10 mouse cellular contexts compared by ENCODE assay signal in the genomic region with DNA sequence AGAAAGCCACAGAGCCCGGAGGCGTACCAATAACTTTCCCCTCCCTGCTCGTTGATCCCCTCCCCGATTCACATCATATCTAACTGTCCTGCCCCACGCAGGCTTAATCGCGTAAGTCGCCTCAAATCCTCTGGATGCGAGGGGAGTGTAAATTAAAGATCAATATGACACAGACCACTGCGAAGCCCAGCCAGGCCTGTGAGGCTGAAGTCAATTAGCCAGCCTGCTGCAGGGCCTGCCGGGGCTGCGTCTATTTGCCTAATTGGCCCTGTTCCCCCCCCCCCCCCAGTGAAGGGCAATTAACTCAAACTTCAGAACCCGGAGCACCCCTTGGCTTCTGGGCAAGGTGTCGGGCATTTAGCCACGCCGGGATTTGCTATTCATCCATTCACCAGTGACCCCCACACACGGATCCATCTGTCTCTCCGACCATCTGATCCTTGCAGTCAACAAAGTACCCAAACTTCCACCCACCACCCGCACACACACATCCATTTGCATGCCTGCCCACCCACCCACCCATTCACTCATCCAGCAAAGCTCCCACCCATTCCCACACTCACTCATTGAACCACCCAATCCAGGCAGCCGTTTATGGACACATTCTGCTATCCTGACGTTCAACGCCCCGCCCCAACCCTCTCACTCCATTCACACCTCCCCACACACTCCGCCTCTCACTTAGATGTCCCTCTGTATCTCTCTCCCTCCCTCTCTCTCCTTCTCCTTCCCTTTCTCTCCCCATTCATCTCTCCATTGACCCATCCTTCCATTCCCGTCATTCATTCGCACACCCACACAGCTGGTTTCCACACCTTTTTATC. TPM values are rescaled to one million over a fixed set of nuclear protein-coding genes. Genes with fewer than 3 reads are reported as not detected.
A peak's percentile ranks its signal among the peaks of the same experiment; 100 is the strongest.
DNase-seq lines count a peak whose midpoint lies in the region; ATAC-seq and TF ChIP-seq lines count a peak whose summit lies in the region.
"Had no signal": no experiment of that assay in that cellular context is flagged by ENCODE, and none has a peak within 500 bp of the region (broad histone marks: within the 10 kb centered on the region; RNA-seq: fewer than 3 reads in every experiment).

No protein-coding gene starts in this region.

- 24% methylated on average over 26 of the region's 26 CpGs for WGBS in forebrain, embryonic 13.5 days
- WGBS in midbrain, postnatal 0 days, result 32% methylated on average over 26 of the region's 26 CpGs
- 46% methylated on average over 26 of the region's 26 CpGs for WGBS in heart, embryonic 12.5 days
- 56% methylated on average over 26 of the region's 26 CpGs for WGBS in intestine, embryonic 16.5 days

- no peaks in the 10 kb centered on the region for H3K9me3 ChIP-seq in forebrain, embryonic 13.5 days (replicated peaks)
- no peaks in the 10 kb centered on the region for H3K9me3 ChIP-seq in midbrain, postnatal 0 days (ENCODE audit: low read length)
- no peaks in the 10 kb centered on the region for H3K9me3 ChIP-seq in heart, embryonic 12.5 days (replicated peaks)
- H3K9me3 ChIP-seq in intestine, embryonic 16.5 days (ENCODE audit: control insufficient read depth, low read length), result no peaks in the 10 kb centered on the region

- H3K9ac ChIP-seq in forebrain, embryonic 13.5 days, result peak overlapping the region; percentile 12; the same call in 1 of the 2 replicates
- no peak overlapping the region for H3K9ac ChIP-seq in midbrain, postnatal 0 days (replicated peaks; ENCODE audit: low read length, poor library complexity, severe bottlenecking)
- no peak overlapping the region for H3K9ac ChIP-seq in heart, embryonic 12.5 days
- no peak overlapping the region for H3K9ac ChIP-seq in intestine, embryonic 16.5 days (ENCODE audit: low read depth, low read length)

- no peak overlapping the region for H3K4me3 ChIP-seq in forebrain, embryonic 13.5 days
- H3K4me3 ChIP-seq in midbrain, postnatal 0 days (ENCODE audit: low read depth, low read length), result no peak overlapping the region
- no peak overlapping the region for H3K4me3 ChIP-seq in heart, embryonic 12.5 days
- H3K4me3 ChIP-seq in intestine, embryonic 16.5 days (ENCODE audit: low read length), result no peak overlapping the region
- H3K4me3 ChIP-seq: layer of hippocampus, adult 2 months had no signal

- TF ChIP-seq CTCF in midbrain, postnatal 0 days (IDR thresholded peaks at IDR 0.05), result no peak

- peaks cover 63% of the 10 kb centered on the region for H3K4me1 ChIP-seq in forebrain, embryonic 13.5 days
- H3K4me1 ChIP-seq in midbrain, postnatal 0 days (ENCODE audit: insufficient read depth, low read length), result peaks cover 6% of the 10 kb centered on the region; the same call in 1 of the 2 replicates
- peaks cover 30% of the 10 kb centered on the region for H3K4me1 ChIP-seq in heart, embryonic 12.5 days (replicated peaks)
- H3K4me1 ChIP-seq in intestine, embryonic 16.5 days (ENCODE audit: control insufficient read depth, insufficient read depth, low read length), result peaks cover 19% of the 10 kb centered on the region

- peak; percentile 35; the same call in 1 of the 2 replicates for ATAC-seq in forebrain, embryonic 13.5 days
- no peak for ATAC-seq in midbrain, postnatal 0 days (ENCODE audit: low FRiP score)
- no peak for ATAC-seq in erythroid progenitor cell, adult 5-6 weeks (replicated peaks; ENCODE audit: low FRiP score, poor library complexity, severe bottlenecking)
- ATAC-seq in heart, embryonic 12.5 days (ENCODE audit: insufficient number of reproducible peaks, low FRiP score), result no peak
- no peak for ATAC-seq in intestine, embryonic 16.5 days
- ATAC-seq: inflammation-experienced regulatory T-cells, adult 6 months had no signal

- no peaks in the 10 kb centered on the region for H3K36me3 ChIP-seq in forebrain, embryonic 13.5 days (ENCODE audit: poor library complexity, severe bottlenecking)
- no peaks in the 10 kb centered on the region for H3K36me3 ChIP-seq in midbrain, postnatal 0 days (ENCODE audit: insufficient read depth, low read length)
- no peaks in the 10 kb centered on the region for H3K36me3 ChIP-seq in heart, embryonic 12.5 days
- no peaks in the 10 kb centered on the region for H3K36me3 ChIP-seq in intestine, embryonic 16.5 days (ENCODE audit: control insufficient read depth, insufficient read depth, low read length)

- peak; percentile 52 for DNase-seq in Muller cell, postnatal 12 days (ENCODE audit: inconsistent ontology term)
- peak; percentile 24 to 72 for DNase-seq in left cerebral cortex, adult 8-10 months (ENCODE audit: low spot score in 2 of 2)
- DNase-seq in midbrain, postnatal 0 days (ENCODE audit: low spot score), result peak; percentile 69
- no peak for DNase-seq in thymus, postnatal 25 days

- no peaks in the 10 kb centered on the region for H3K27me3 ChIP-seq in forebrain, embryonic 13.5 days
- H3K27me3 ChIP-seq in midbrain, postnatal 0 days (ENCODE audit: insufficient read depth, low read length), result no peaks in the 10 kb centered on the region
- peaks cover 27% of the 10 kb centered on the region for H3K27me3 ChIP-seq in heart, embryonic 12.5 days (replicated peaks)
- no peaks in the 10 kb centered on the region for H3K27me3 ChIP-seq in intestine, embryonic 16.5 days (replicated peaks; ENCODE audit: control insufficient read depth, insufficient read depth, low read length)

- H3K4me2 ChIP-seq in forebrain, embryonic 13.5 days, result peak overlapping the region; percentile 18; the same call in 1 of the 2 replicates
- no peak overlapping the region for H3K4me2 ChIP-seq in midbrain, postnatal 0 days (ENCODE audit: low read depth, low read length, poor library complexity, severe bottlenecking)
- no peak overlapping the region for H3K4me2 ChIP-seq in heart, embryonic 12.5 days
- no peak overlapping the region for H3K4me2 ChIP-seq in intestine, embryonic 16.5 days (ENCODE audit: low read depth, low read length)

- H3K27ac ChIP-seq in forebrain, embryonic 13.5 days, result peak overlapping the region; percentile 65
- no peak overlapping the region for H3K27ac ChIP-seq in midbrain, postnatal 0 days (ENCODE audit: low read depth, low read length)
- no peak overlapping the region for H3K27ac ChIP-seq in heart, embryonic 12.5 days (ENCODE audit: poor library complexity, severe bottlenecking)
- H3K27ac ChIP-seq in intestine, embryonic 16.5 days (ENCODE audit: low read length), result no peak overlapping the region
- H3K27ac ChIP-seq: layer of hippocampus, adult 2 months had no signal

RNA-seq across cellular contexts. Expression of gene Ephb2, which starts 49.1 kb away (rescaled TPM):
- 10.7 and 12.7 TPM in 2 replicates for polyA plus RNA-seq in forebrain, embryonic 13.5 days (2015; fragmentation: Nextera tagmentation; extraction: Ambion mirVana)
- 10 to 100 TPM; 13.2 to 15.0 (median 14.0) TPM for total RNA-seq in left cerebral cortex, adult 8-10 months (2022)
- total RNA-seq in midbrain, postnatal 0 days (2014; rRNA removed), result 149 and 202 TPM in 2 replicates
- 13.6 and 15.6 TPM in 2 replicates for polyA plus RNA-seq in midbrain, postnatal 0 days (2015; fragmentation: Nextera tagmentation; extraction: Ambion mirVana)
- total RNA-seq in erythroid progenitor cell, adult 5-6 weeks (2015; ENCODE audit: low replicate concordance), result not detected in 2 replicates
- total RNA-seq in erythroid progenitor cell, adult 5-6 weeks (2017; ENCODE audit: low replicate concordance), result not detected in 2 replicates
- 1.5 and 2.1 TPM in 2 replicates for polyA plus RNA-seq in heart, embryonic 12.5 days (2016; fragmentation: Nextera tagmentation; extraction: Ambion mirVana)
- 3.1 and 3.5 TPM in 2 replicates for polyA plus RNA-seq in intestine, embryonic 16.5 days (2015; fragmentation: Nextera tagmentation; extraction: Ambion mirVana)
